Mouse (Mus musculus) embryonic facial prominence, embryonic 10.5 days (tissue): Measurements from ENCODE around the gene Cfap57. TPM values are rescaled to one million over a fixed set of nuclear protein-coding genes. Genes with fewer than 3 reads are reported as not detected.

ENCODE experiments used
- DNase-seq: peaks from one replicate; pipeline ENCODE4 v3.0.0-alpha.2; 2017; ENCODE audit warnings: low spot score
- H3K27ac ChIP-seq: fragments of 300-500 bp; sonication (generic); replicated peaks from 2 replicates; pipeline ENCODE4 v1.5.1; 2016; ENCODE audit warnings: mild to moderate bottlenecking
- H3K27me3 ChIP-seq: fragments of 300-500 bp; sonication (generic); replicated peaks from 2 replicates; pipeline ENCODE4 v1.6.1; 2016; ENCODE audit warnings: low read depth, mild to moderate bottlenecking; ENCODE audit not compliant: poor library complexity, severe bottlenecking
- H3K36me3 ChIP-seq: fragments of 300-500 bp; sonication (generic); replicated peaks from 2 replicates; pipeline ENCODE4 v1.6.1; 2016; ENCODE audit warnings: mild to moderate bottlenecking, moderate library complexity
- H3K4me1 ChIP-seq: fragments of 300-500 bp; sonication (generic); 2 replicates; pipeline ENCODE4 v1.6.1; 2016
- H3K4me3 ChIP-seq: fragments of 300-500 bp; sonication (generic); 2 replicates; pipeline ENCODE4 v1.5.1; 2016; ENCODE audit warnings: mild to moderate bottlenecking, moderate library complexity
- H3K9me3 ChIP-seq: fragments of 300-500 bp; sonication (generic); 2 replicates; pipeline ENCODE4 v1.6.1; 2016; ENCODE audit warnings: mild to moderate bottlenecking
- WGBS: fragments of 180-500 bp; shearing (Covaris S2); methylation state at CpG from one replicate; pipeline ENCODE4 v1.1.7; 2016; 5-methylcytosine and 5-hydroxymethylcytosine counted together
- polyA plus RNA-seq: library from polyadenylated mRNA; unstranded; fragments of >200 nt; fragmentation: Nextera tagmentation; extraction: Ambion mirVana; gene quantifications from 2 replicates; pipeline ENCODE4 v1.2.1, GENCODE M21; 2016

Cfap57 gene
- polyA plus RNA-seq, 1 experiment from 2014 or later = 0.39 TPM

DNA sequence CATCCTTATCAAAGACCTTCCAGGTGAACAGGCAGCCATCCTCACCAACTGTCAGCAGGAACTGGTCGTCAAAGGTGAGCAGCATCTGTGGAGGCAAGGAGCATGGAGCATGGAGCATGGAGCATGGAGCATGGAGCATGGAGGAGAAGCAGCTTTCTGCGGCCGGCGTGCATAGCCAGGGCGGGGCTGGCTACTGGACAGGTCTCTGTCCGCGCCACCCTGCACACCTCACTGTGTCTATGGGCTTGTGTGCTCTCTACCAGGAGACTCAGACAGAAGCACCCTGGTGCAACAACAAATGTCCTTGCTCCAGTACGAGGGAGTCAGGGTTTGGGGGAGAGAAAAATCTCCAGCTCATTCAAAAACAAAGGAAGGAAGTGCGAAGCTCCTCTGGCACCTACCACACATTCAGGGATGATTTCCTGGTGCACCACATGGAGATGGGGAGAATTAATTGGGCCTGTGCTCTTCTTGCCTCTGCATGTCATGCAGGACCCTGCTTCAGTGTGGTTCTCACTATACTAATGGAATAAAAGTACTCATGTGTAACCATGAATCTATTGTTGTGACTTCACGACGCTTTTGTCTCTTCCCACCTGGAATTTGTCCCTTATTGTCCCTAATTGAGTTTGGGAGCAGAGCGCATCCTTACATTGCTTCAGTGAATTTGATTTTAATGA is 31.4 kb downstream of the Cfap57 start:
- H3K4me1 ChIP-seq = peaks cover 8% of the 10 kb centered on the region
- H3K36me3 ChIP-seq = no peaks in the 10 kb centered on the region
- 64% methylated on average over 12 of the region's 12 CpGs for WGBS
- H3K9me3 ChIP-seq = peaks cover 2% of the 10 kb centered on the region; the same call in 1 of the 2 replicates
- H3K27ac ChIP-seq = no peak overlapping the region
- H3K27me3 ChIP-seq = no peaks in the 10 kb centered on the region; the same call in none of the 2 replicates
- H3K4me3 ChIP-seq = no peak overlapping the region
- no peak for DNase-seq

DNA sequence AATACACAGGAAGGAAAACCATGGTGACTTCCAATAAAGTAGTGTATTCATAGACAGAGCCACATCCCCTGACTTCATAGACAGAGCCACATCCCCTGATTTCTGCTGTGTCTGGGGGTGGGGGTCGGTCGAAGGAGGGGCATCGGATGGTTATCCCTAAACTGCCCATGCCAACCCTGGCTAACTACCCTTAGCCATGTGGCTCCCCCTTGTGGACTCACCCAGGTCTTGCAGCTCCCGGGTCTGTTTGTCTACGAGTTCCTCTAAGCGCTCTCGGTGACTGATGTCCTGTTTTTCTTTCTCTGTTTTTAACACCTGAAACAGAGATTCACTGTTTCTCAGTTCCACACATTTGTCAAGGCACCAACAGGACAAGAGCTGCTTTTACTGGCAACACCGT is 37.9 kb downstream of the Cfap57 start:
- WGBS = 95% methylated on average over 8 of the region's 8 CpGs
- peaks cover 8% of the 10 kb centered on the region for H3K4me1 ChIP-seq

DNA sequence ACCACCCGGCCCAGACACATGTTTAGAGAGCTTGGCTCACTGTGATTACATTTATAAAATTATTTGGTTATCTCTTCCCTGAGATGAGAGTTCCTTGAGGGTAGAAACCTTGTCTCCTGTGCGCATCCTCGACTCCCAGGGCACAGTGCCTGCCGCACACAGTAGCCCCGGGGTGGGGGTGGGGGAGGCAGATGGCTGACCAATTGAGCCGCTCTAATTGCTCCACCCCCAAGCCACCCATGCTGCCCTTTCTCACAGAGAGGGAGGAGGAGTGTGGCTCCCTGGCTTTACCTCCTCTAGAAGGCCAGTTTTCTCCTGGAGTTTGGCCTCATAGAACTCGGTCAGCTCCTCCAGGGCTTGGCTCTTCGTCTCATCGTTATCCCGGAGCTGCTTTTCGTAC is 39.1 kb downstream of the Cfap57 start:
- Histone ChIP-seq H3K4me1 (peaks cover 8% of the 10 kb centered on the region), H3K9me3 (peaks cover 2% of the 10 kb centered on the region; the same call in 1 of the 2 replicates), H3K36me3 (no peaks in the 10 kb centered on the region), H3K27me3 (peaks cover 5% of the 10 kb centered on the region), H3K4me3 (no peak overlapping the region), H3K27ac (0 out of 2 replicates have a peak overlapping the region, but pooled peaks have one; percentile 10)
- no peak for DNase-seq
- WGBS = 41% methylated on average over 11 of the region's 11 CpGs

More for the DNA sequence above, 37.9 kb downstream of the Cfap57 start:
- no peaks in the 10 kb centered on the region for H3K27me3 ChIP-seq
- no peak for DNase-seq
- no peak overlapping the region for H3K4me3 ChIP-seq
- H3K36me3 ChIP-seq = no peaks in the 10 kb centered on the region
- peaks cover 2% of the 10 kb centered on the region; the same call in 1 of the 2 replicates for H3K9me3 ChIP-seq
- no peak overlapping the region for H3K27ac ChIP-seq

DNA sequence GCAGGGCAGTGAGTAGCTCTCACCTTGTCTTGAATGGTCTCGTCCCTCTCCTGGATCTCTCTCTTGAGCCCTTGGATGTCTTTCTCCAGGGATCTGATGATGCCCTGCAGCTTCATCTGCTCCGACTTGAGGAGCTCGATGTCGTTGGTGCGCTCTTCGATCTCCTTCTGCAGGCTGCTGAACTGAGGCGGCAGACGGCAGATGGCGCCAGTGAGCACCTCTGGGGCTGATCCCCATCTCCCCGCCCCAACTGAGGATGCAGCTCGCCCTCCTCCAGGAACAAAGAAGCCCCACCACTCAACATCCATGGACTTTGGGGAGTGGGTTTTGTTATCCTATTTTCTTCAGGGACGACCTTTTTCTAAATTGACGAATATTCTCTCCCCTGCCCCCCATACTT is 41.3 kb downstream of the Cfap57 start:
- no peak overlapping the region for H3K27ac ChIP-seq
- no peak overlapping the region for H3K4me3 ChIP-seq
- WGBS = 58% methylated on average over 13 of the region's 13 CpGs
- peaks cover 1% of the 10 kb centered on the region; the same call in 1 of the 2 replicates for H3K9me3 ChIP-seq
- H3K36me3 ChIP-seq = no peaks in the 10 kb centered on the region
- peaks cover 9% of the 10 kb centered on the region for H3K27me3 ChIP-seq
- peaks cover 8% of the 10 kb centered on the region for H3K4me1 ChIP-seq
- peak; percentile 55 for DNase-seq

DNA sequence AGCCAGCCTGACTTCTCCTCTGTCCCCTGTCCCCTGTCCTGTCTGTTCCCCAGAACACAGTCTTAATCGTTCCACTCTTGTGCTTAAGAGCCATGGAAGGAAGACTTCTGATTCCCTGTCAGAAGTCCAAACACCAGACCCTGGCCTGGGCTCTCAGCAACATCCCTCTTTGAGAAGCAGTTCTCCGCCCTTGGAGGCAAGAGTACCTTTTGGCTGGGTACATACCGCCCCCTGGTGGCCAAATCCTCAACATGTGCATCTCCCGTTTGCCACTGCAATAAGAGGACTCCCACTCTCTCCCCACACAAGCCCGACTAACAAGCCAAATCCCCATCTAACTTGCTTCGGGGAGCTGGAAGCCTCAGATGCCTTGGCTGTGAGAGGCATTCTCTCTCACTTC is 44.5 kb downstream of the Cfap57 start:
- H3K36me3 ChIP-seq = no peaks in the 10 kb centered on the region
- no peaks in the 10 kb centered on the region; the same call in 1 of the 2 replicates for H3K4me1 ChIP-seq
- H3K27me3 ChIP-seq = peaks cover 13% of the 10 kb centered on the region
- WGBS = 8% methylated on average over 6 of the region's 6 CpGs
- peak; percentile 91 for DNase-seq
- no peak overlapping the region for H3K4me3 ChIP-seq
- H3K9me3 ChIP-seq = no peaks in the 10 kb centered on the region
- H3K27ac ChIP-seq = no peak overlapping the region

DNA sequence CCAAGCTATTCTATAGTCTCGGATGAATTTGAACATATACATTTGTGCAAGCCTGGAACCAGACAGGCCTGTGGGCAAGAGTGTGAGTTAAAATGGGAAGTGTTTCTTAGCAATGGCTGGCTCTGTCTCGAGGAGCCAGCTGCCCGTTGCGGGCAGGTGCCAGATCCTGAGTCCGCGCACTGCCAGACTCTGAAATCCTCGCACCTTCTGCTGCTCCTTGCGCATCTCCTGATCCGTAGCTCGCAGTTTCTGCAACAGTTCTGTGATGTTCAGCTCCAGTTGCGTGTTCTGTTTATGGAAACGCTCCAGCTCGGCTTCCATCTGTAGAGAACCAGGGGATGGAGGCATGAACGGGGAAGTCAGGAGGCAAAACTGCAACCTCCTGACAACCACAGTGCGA is 49.1 kb downstream of the Cfap57 start:
- Histone ChIP-seq H3K4me3 (no peak overlapping the region), H3K36me3 (no peaks in the 10 kb centered on the region), H3K9me3 (no peaks in the 10 kb centered on the region), H3K27me3 (peaks cover 21% of the 10 kb centered on the region), H3K4me1 (no peaks in the 10 kb centered on the region), H3K27ac (no peak overlapping the region)
- DNase-seq = no peak
- 82% methylated on average over 15 of the region's 15 CpGs for WGBS

DNA sequence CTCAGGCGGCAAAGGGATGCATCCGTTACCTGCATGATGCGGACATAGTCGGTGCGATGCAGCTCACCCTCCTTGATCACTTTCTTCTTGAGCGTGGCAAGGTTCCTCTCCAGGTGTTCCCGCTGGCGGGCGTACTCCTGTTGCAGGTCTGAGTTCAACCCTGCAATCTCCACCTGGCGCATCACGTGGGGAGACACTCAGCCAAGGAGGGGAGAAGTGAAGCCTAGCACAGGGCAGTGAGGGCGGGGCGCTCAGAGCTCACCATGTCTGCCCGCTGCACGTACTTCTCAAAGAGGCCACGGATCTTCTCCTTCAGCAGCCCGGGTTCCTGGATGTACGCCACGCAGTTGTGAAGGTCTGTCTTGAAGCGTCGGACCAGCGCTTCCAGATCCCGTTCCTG is 51.3 kb downstream of the Cfap57 start:
- Histone ChIP-seq H3K36me3 (no peaks in the 10 kb centered on the region), H3K27ac (no peak overlapping the region), H3K9me3 (no peaks in the 10 kb centered on the region), H3K27me3 (peaks cover 17% of the 10 kb centered on the region; the same call in 1 of the 2 replicates), H3K4me1 (peaks cover 2% of the 10 kb centered on the region; the same call in 1 of the 2 replicates), H3K4me3 (no peak overlapping the region)
- DNase-seq = no peak
- WGBS = 72% methylated on average over 23 of the region's 23 CpGs

DNA sequence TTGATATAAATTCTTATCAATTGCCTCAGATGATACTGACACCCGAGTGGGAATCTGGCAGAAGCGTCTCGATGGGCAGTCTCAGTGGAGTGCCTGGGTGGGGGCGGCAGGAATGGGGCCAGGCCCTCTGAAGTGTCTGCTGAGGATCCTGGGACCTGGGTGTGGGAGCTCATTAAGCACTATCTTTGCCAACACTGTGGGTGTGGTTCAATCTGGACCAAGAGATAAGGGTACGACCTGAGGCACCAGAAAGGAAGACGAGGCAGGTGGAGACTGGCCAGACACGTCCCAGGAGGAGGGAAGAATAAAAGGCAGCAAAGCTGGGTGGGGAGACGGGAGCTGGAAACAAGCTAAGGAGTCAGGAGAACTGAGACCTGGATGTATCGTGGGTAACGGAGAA is 51.9 kb downstream of the Cfap57 start:
- H3K4me1 ChIP-seq = peaks cover 2% of the 10 kb centered on the region; the same call in 1 of the 2 replicates
- H3K9me3 ChIP-seq = no peaks in the 10 kb centered on the region
- DNase-seq = no peak
- H3K27ac ChIP-seq = no peak overlapping the region
- H3K36me3 ChIP-seq = no peaks in the 10 kb centered on the region
- H3K27me3 ChIP-seq = peaks cover 17% of the 10 kb centered on the region; the same call in 1 of the 2 replicates
- no peak overlapping the region for H3K4me3 ChIP-seq
- WGBS = 77% methylated on average over 10 of the region's 10 CpGs

DNA sequence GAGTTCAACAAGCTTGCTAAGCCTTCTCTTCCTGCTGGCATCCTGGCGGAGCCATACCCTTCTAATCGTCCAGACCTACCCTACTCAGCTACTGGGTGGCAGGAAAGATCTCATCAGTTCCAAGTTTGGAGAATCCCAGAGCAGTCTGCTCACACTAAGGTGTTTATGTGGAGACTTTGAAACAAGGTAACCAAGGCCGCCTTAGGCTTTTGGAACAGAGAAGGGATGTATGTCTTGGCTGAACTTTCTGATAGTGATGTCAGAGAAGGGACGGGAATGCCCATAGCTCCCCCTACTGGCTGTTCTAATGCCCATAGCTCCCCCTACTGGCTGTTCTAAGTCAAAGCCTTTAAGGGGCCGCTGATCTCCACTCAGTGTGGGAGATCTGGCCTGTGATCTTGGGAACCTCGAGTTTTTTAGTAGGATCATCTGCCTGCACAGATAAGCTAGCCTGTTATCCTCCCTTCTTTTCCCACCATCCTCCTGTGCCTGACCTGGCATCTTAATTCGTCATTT is 54.4 kb downstream of the Cfap57 start:
- Histone ChIP-seq H3K4me1 (peaks cover 2% of the 10 kb centered on the region; the same call in 1 of the 2 replicates), H3K36me3 (no peaks in the 10 kb centered on the region), H3K4me3 (no peak overlapping the region), H3K27me3 (peaks cover 13% of the 10 kb centered on the region; the same call in 1 of the 2 replicates), H3K27ac (no peak overlapping the region), H3K9me3 (peaks cover 3% of the 10 kb centered on the region; the same call in 1 of the 2 replicates)
- peak; percentile 70 for DNase-seq
- WGBS = 38% methylated on average over 7 of the region's 7 CpGs

DNA sequence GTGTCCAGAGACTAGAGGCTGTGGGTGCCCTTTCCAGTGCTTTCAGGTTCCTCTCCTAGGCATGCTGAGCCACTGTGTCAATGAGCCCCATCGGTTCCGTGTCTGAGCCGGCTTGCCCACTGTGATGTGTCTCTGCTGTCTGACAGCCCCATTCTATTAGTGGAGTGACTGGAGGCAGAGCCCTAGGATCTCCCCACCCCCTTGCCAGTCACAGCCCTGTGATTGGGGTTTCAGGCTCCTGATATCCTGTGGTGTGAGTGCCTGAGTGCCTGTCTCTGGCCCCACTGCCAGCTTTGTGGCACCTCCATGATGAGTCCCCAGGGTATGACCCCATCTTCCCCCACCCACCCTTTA is 55.7 kb downstream of the Cfap57 start:
- Histone ChIP-seq H3K4me3 (no peak overlapping the region), H3K4me1 (peaks cover 2% of the 10 kb centered on the region; the same call in 1 of the 2 replicates), H3K9me3 (peaks cover 3% of the 10 kb centered on the region; the same call in 1 of the 2 replicates), H3K36me3 (no peaks in the 10 kb centered on the region), H3K27ac (no peak overlapping the region), H3K27me3 (peaks cover 12% of the 10 kb centered on the region; the same call in 1 of the 2 replicates)
- 49% methylated on average over 3 of the region's 3 CpGs for WGBS
- no peak for DNase-seq

DNA sequence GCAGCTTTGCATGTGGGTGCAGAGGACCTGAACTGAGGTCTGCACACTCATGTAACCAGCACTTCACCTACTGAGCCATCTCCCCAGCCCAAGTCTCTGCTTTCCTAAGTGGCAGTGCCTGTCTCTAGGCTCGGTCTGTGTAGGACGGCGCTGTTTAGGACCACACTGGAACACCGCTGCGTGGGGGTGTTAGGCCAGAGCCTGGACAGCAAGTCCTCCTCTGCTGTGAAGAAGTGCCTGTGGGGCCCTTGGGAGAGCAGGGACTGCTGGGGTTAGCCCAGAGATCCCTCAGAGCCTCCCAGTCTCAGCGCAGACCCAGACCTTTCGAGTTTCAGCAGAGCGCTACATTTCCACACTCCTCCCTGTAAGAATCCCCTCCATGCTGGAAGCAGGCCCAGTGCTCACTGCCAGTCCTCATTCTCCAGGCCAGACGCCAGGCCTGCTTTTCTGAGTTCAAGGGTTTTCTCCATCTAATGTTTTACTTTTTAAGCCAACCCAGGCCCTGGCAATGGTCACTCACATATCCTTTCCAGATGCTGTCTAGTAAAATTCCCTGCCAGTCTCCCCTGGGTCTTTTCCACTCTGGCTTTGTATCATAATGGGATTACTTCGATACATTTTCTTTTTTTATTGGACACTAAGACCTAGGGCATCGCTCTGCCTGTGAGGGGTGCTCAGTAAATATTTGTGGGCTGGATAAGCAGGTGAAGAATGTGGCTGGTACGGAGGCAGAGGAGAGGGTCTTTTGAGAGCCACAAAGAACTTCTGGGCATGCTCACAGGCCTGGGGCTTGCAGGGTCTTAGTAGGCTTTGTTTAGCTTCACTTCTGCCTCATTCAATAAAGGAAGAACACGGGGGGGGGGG is 56.3 kb downstream of the Cfap57 start:
- 78% methylated on average over 13 of the region's 13 CpGs for WGBS
- no peak for DNase-seq
- no peaks in the 10 kb centered on the region for H3K36me3 ChIP-seq

DNA sequence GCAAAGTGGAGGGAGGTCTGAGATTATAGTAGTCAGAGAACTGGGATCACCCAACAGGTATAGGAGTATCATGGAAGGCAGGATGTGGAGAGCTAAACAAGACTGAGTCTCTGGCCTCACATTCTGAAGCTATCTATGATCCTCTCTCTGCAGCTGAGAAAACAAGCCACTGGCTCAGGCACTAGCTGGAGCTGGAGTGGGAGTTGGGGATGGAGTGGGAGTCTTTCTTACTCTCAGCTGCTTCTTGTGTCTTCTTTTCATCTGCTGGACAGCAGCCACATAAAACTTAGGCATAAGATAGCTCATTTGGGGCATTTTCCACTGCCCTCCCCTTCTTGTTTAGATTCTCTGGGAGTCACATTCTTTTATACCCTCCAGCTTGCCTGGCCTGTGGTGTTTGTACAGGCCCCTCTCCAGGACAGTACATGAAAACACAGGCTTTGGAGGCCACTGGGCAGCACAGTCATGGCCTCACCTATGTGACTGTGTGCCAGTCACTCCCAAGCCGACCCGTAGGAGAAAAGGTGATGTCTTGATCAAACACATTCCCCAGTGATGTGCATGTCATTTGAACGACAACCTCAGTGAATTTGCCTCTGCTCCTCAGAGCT is 67.4 kb downstream of the Cfap57 start:
- Histone ChIP-seq H3K4me1 (0 out of 2 replicates have a peak, but pooled peaks cover 3% of the 10 kb centered on the region), H3K27ac (no peak overlapping the region), H3K4me3 (no peak overlapping the region), H3K9me3 (peaks cover under 1% of the 10 kb centered on the region), H3K27me3 (no peaks in the 10 kb centered on the region), H3K36me3 (no peaks in the 10 kb centered on the region)
- no peak for DNase-seq
- 82% methylated on average over 3 of the region's 3 CpGs for WGBS

More for the DNA sequence above, 56.3 kb downstream of the Cfap57 start:
- Histone ChIP-seq H3K4me1 (peaks cover 2% of the 10 kb centered on the region; the same call in 1 of the 2 replicates), H3K27me3 (0 out of 2 replicates have a peak, but pooled peaks cover 7% of the 10 kb centered on the region), H3K4me3 (no peak overlapping the region), H3K9me3 (peaks cover 3% of the 10 kb centered on the region; the same call in 1 of the 2 replicates), H3K27ac (no peak overlapping the region)
